ENCODE assay signal across 7 mouse cellular contexts in the genomic region with DNA sequence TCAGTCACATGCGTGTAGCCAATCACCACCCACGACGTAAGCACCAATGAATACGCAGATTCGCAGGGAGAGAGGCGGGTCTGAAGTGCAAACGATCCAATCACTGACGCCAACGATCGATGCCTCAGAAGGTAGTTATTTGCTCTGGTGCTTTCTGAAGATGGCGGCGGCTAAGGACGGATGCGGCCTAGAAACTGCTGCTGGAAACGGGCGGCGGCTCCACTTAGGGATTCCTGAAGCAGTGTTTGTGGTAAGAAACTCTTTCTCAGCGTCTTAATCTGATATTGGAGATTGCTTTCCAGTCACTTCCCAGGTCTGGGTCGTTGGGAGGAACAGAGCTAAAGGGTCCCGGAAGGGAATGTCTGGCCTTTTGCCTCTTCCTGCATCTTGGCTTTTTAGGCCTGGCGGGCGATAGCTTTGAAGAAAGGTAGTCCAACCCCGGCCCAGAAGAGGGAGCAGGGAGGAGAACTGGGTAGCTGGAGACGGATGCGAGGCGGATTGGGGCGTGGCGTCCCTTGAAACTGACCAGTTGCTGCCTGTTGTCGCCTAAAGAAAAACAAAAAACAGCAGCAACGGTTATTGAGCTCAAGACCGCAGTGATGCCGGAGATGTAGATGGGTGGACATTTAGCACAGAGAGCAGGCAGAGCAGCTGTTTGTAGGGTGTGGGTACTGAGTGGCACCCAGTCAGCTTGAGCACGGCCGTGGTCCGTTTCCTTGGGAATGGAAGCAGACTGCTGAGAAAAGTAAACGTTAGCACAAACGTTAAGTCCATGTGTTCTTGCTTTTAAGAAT. TPM values are rescaled to one million over a fixed set of nuclear protein-coding genes. Genes with fewer than 3 reads are reported as not detected.
DNase-seq lines count a peak whose midpoint lies in the region; ATAC-seq lines count a peak whose summit lies in the region.

A gene (plus strand): TSS at position 121 of the 794 bp plus-strand sequence.

- no peaks in the 10 kb centered on the region for H3K36me3 ChIP-seq in intestine, embryonic 15.5 days
- 0 out of 2 replicates have a peak, but pooled peaks cover 3% of the 10 kb centered on the region for H3K36me3 ChIP-seq in midbrain, embryonic 10.5 days

- H3K27ac ChIP-seq in intestine, embryonic 15.5 days = peak within 1 kb of the TSS; percentile 85
- H3K27ac ChIP-seq in midbrain, embryonic 10.5 days (replicated peaks) = peak within 1 kb of the TSS; percentile 87

- H3K9ac ChIP-seq in intestine, embryonic 15.5 days = peak within 1 kb of the TSS; percentile 53

- peak; percentile 100 for ATAC-seq in intestine, embryonic 15.5 days

- H3K4me1 ChIP-seq in intestine, embryonic 15.5 days (replicated peaks) = no peaks in the 10 kb centered on the region
- peaks cover 2% of the 10 kb centered on the region; the same call in 1 of the 2 replicates for H3K4me1 ChIP-seq in midbrain, embryonic 10.5 days

- H3K4me2 ChIP-seq in intestine, embryonic 15.5 days (replicated peaks) = peak within 1 kb of the TSS; percentile 43

- no peaks in the 10 kb centered on the region for H3K27me3 ChIP-seq in intestine, embryonic 15.5 days (replicated peaks)
- H3K27me3 ChIP-seq in midbrain, embryonic 10.5 days (ENCODE audit: low read depth, poor library complexity, severe bottlenecking) = no peaks in the 10 kb centered on the region

- H3K4me3 ChIP-seq in intestine, embryonic 15.5 days (replicated peaks) = peak within 1 kb of the TSS; percentile 49
- H3K4me3 ChIP-seq in midbrain, embryonic 10.5 days = peak within 1 kb of the TSS; percentile 62

- peak; percentile 89 for DNase-seq in adrenal gland, adult 2 months
- DNase-seq in embryo, embryonic 11.5 days (ENCODE audit: low read depth, low spot score) = peak; percentile 77
- peak; percentile 72 to 78 for DNase-seq in gastrocnemius, postnatal 36 days
- DNase-seq in left cerebral cortex, postnatal 25 days (ENCODE audit: low spot score in 2 of 2) = peak; percentile 86 to 95
- DNase-seq in midbrain, embryonic 10.5 days (ENCODE audit: low spot score) = peak; percentile 79
- peak; percentile 71 for DNase-seq in right cerebral cortex, postnatal 4 days

- H3K9me3 ChIP-seq in intestine, embryonic 15.5 days = no peaks in the 10 kb centered on the region
- no peaks in the 10 kb centered on the region for H3K9me3 ChIP-seq in midbrain, embryonic 10.5 days (replicated peaks)

- intact Hi-C loops in gastrocnemius, postnatal 36 days (cut with DNase I) = no loop called here
- intact Hi-C loops in left cerebral cortex, postnatal 25 days (cut with DNase I) = no loop called here

- WGBS in intestine, embryonic 15.5 days = 15% methylated on average over 37 of the region's 37 CpGs
- WGBS in midbrain, embryonic 10.5 days = 16% methylated on average over 37 of the region's 37 CpGs

RNA-seq across cellular contexts. Expression of the gene that starts here (rescaled TPM):
- 10 to 100 TPM; 29.8 to 51.6 TPM for total RNA-seq in adrenal gland, adult 2 months (2021)
- 0.52 and 0.56 TPM in 2 replicates for polyA plus RNA-seq in adrenal gland, adult 2 months (2012; rRNA removed)
- 10 to 100 TPM; 39.2 to 45.3 TPM for total RNA-seq in gastrocnemius, postnatal 36 days (2021)
- polyA plus RNA-seq in intestine, embryonic 15.5 days (2015; fragmentation: Nextera tagmentation; extraction: Ambion mirVana) = 138 and 166 TPM in 2 replicates
- total RNA-seq in left cerebral cortex, postnatal 25 days (2021) = 10 to 100 TPM; 67.6 to 68.4 TPM
- 209 and 215 TPM in 2 replicates for polyA plus RNA-seq in midbrain, embryonic 10.5 days (2016; fragmentation: Nextera tagmentation; extraction: Ambion mirVana)

Comparison
In these comparisons a context has a peak if more than half of its experiments do, and no peak if none do; other contexts are left out.
1. Peak in every context shown above with its lines: DNase-seq, ATAC-seq, H3K4me3 ChIP-seq and H3K27ac ChIP-seq.
2. RNA of the gene that starts here (polyA plus RNA-seq): 209 to 215 TPM in midbrain, embryonic 10.5 days and 138 to 166 TPM in intestine, embryonic 15.5 days; 0.52 to 0.56 TPM in adrenal gland, adult 2 months; every median in the first group is over 10 times any median in the second.